Mouse (Mus musculus) heart, embryonic 15.5 days (tissue): ENCODE measurements at regions not wholly inside any gene's neighbourhood (a gene's known extent, or its start where the extent isn't known, plus 50 kb on each side); places are given as distances from the start of the nearest gene placed in this dataset.
A peak's percentile ranks its signal among the peaks of the same experiment; 100 is the strongest.

Experiments used
- ATAC-seq: fragments of 200-750 bp; cut with Nextera tagmentation; replicated peaks from 2 replicates; pipeline ENCODE4 v1.8.0; 2017; ENCODE audit warnings: low read depth, moderate TSS enrichment; ENCODE audit not compliant: insufficient number of reproducible peaks, insufficient read depth, low FRiP score
- H3K27ac ChIP-seq: fragments of 300-500 bp; sonication (generic); 2 replicates; pipeline ENCODE4 v1.5.1; 2015; ENCODE audit warnings: mild to moderate bottlenecking, inconsistent platforms
- H3K27me3 ChIP-seq: fragments of 300-500 bp; sonication (generic); 2 replicates; pipeline ENCODE4 v1.6.1; 2015; ENCODE audit warnings: inconsistent platforms
- H3K36me3 ChIP-seq: fragments of 300-500 bp; sonication (generic); 2 replicates; pipeline ENCODE4 v1.6.1; 2015; ENCODE audit warnings: mild to moderate bottlenecking, inconsistent platforms
- H3K4me1 ChIP-seq: fragments of 300-500 bp; sonication (generic); replicated peaks from 2 replicates; pipeline ENCODE4 v1.6.1; 2015; ENCODE audit warnings: inconsistent platforms
- H3K4me2 ChIP-seq: fragments of 300-500 bp; sonication (generic); 2 replicates; pipeline ENCODE4 v1.6.1; 2015; ENCODE audit warnings: inconsistent platforms, mild to moderate bottlenecking, moderate library complexity
- H3K4me3 ChIP-seq: fragments of 300-500 bp; sonication (generic); 2 replicates; pipeline ENCODE4 v1.5.1; 2015; ENCODE audit warnings: mild to moderate bottlenecking, inconsistent platforms
- H3K9ac ChIP-seq: fragments of 300-500 bp; sonication (generic); 2 replicates; pipeline ENCODE4 v1.6.1; 2015; ENCODE audit warnings: mild to moderate bottlenecking, inconsistent platforms
- H3K9me3 ChIP-seq: fragments of 300-500 bp; sonication (generic); replicated peaks from 2 replicates; pipeline ENCODE4 v1.6.1; 2016; ENCODE audit warnings: inconsistent platforms
- WGBS: fragments of 180-500 bp; shearing (Covaris S2); methylation state at CpG from one replicate; pipeline ENCODE4 v1.1.7; 2015; ENCODE audit warnings: mixed read lengths; 5-methylcytosine and 5-hydroxymethylcytosine counted together

GRCm38 (mm10) chr4:39926021-39926591, 216.8 kb upstream of the Aco1 start:
- Histone ChIP-seq H3K4me3 (no peak overlapping the region), H3K9ac (no peak overlapping the region), H3K4me1 (no peaks in the 10 kb centered on the region), H3K27me3 (no peaks in the 10 kb centered on the region), H3K4me2 (no peak overlapping the region), H3K36me3 (no peaks in the 10 kb centered on the region), H3K27ac (no peak overlapping the region), H3K9me3 (no peaks in the 10 kb centered on the region)
- ATAC-seq: no peak
- WGBS: 71% methylated on average over 3 of the region's 3 CpGs

GRCm38 (mm10) chr4:39926594-39926993, 216.3 kb upstream of the Aco1 start:
- Histone ChIP-seq H3K9me3 (no peaks in the 10 kb centered on the region), H3K36me3 (no peaks in the 10 kb centered on the region), H3K4me3 (no peak overlapping the region), H3K9ac (no peak overlapping the region), H3K4me2 (no peak overlapping the region), H3K27ac (no peak overlapping the region), H3K4me1 (no peaks in the 10 kb centered on the region), H3K27me3 (no peaks in the 10 kb centered on the region)
- WGBS: 89% methylated on average over 7 of the region's 7 CpGs
- no peak for ATAC-seq

GRCm38 (mm10) chr4:39928491-39928890, 214.4 kb upstream of the Aco1 start:
- Histone ChIP-seq H3K27ac (no peak overlapping the region), H3K36me3 (no peaks in the 10 kb centered on the region), H3K27me3 (no peaks in the 10 kb centered on the region), H3K4me1 (no peaks in the 10 kb centered on the region), H3K9me3 (no peaks in the 10 kb centered on the region), H3K4me2 (no peak overlapping the region), H3K9ac (no peak overlapping the region), H3K4me3 (no peak overlapping the region)
- peak; percentile 43; the same call in 1 of the 2 replicates for ATAC-seq
- 36% methylated on average over 2 of the region's 2 CpGs for WGBS

GRCm38 (mm10) chr4:39934025-39934708, 208.7 kb upstream of the Aco1 start:
- H3K27ac ChIP-seq: no peak overlapping the region
- no peak overlapping the region for H3K9ac ChIP-seq
- H3K4me2 ChIP-seq: no peak overlapping the region
- no peak for ATAC-seq
- H3K4me3 ChIP-seq: no peak overlapping the region
- H3K27me3 ChIP-seq: no peaks in the 10 kb centered on the region
- H3K9me3 ChIP-seq: no peaks in the 10 kb centered on the region
- no peaks in the 10 kb centered on the region for H3K4me1 ChIP-seq
- H3K36me3 ChIP-seq: no peaks in the 10 kb centered on the region
- 80% methylated on average over 12 of the region's 12 CpGs for whole genome bisulfite sequencing

GRCm38 (mm10) chr4:39958687-39959086, 184.2 kb upstream of the Aco1 start:
- ATAC-seq: no peak
- Histone ChIP-seq H3K27me3 (no peaks in the 10 kb centered on the region), H3K36me3 (no peaks in the 10 kb centered on the region), H3K27ac (no peak overlapping the region), H3K9me3 (no peaks in the 10 kb centered on the region), H3K4me2 (no peak overlapping the region), H3K4me3 (no peak overlapping the region), H3K9ac (no peak overlapping the region), H3K4me1 (no peaks in the 10 kb centered on the region)
- 85% methylated on average over 3 of the region's 3 CpGs for WGBS

GRCm38 (mm10) chr4:39967938-39968337, 174.9 kb upstream of the Aco1 start:
- Histone ChIP-seq H3K36me3 (no peaks in the 10 kb centered on the region), H3K27ac (no peak overlapping the region), H3K9ac (no peak overlapping the region), H3K4me3 (no peak overlapping the region), H3K9me3 (no peaks in the 10 kb centered on the region), H3K4me1 (no peaks in the 10 kb centered on the region), H3K4me2 (no peak overlapping the region), H3K27me3 (no peaks in the 10 kb centered on the region)
- WGBS: 81% methylated on average over 3 of the region's 3 CpGs
- ATAC-seq: no peak

- ATAC-seq: no peak
- Histone ChIP-seq H3K4me3 (no peak overlapping the region), H3K4me1 (no peaks in the 10 kb centered on the region), H3K9ac (no peak overlapping the region), H3K4me2 (no peak overlapping the region), H3K36me3 (no peaks in the 10 kb centered on the region), H3K9me3 (no peaks in the 10 kb centered on the region), H3K27me3 (no peaks in the 10 kb centered on the region), H3K27ac (no peak overlapping the region)
- WGBS: 60% methylated on average over 6 of the region's 6 CpGs
Observed at GRCm38 (mm10) chr4:39991358-39991757, 151.5 kb upstream of the Aco1 start.

- Histone ChIP-seq H3K4me1 (no peaks in the 10 kb centered on the region), H3K4me2 (no peak overlapping the region), H3K36me3 (no peaks in the 10 kb centered on the region), H3K9me3 (no peaks in the 10 kb centered on the region), H3K27me3 (no peaks in the 10 kb centered on the region), H3K4me3 (no peak overlapping the region), H3K9ac (no peak overlapping the region), H3K27ac (no peak overlapping the region)
- 78% methylated on average over 2 of the region's 2 CpGs for WGBS
- ATAC-seq: no peak
Observed at GRCm38 (mm10) chr4:39991851-39992250, 151.0 kb upstream of the Aco1 start.

GRCm38 (mm10) chr4:39998771-39999422, 144.0 kb upstream of the Aco1 start:
- H3K27me3 ChIP-seq: no peaks in the 10 kb centered on the region
- no peak overlapping the region for H3K4me2 ChIP-seq
- H3K4me3 ChIP-seq: no peak overlapping the region
- 63% methylated on average over 5 of the region's 5 CpGs for WGBS
- no peaks in the 10 kb centered on the region for H3K4me1 ChIP-seq
- H3K36me3 ChIP-seq: no peaks in the 10 kb centered on the region
- no peaks in the 10 kb centered on the region for H3K9me3 ChIP-seq
- no peak overlapping the region for H3K27ac ChIP-seq
- ATAC-seq: no peak
- no peak overlapping the region for H3K9ac ChIP-seq

GRCm38 (mm10) chr4:40014666-40015065, 128.2 kb upstream of the Aco1 start:
- H3K4me1 ChIP-seq: no peaks in the 10 kb centered on the region; the same call in 1 of the 2 replicates
- no peaks in the 10 kb centered on the region for H3K36me3 ChIP-seq
- no peaks in the 10 kb centered on the region for H3K9me3 ChIP-seq
- H3K27me3 ChIP-seq: no peaks in the 10 kb centered on the region
- no peak overlapping the region for H3K4me2 ChIP-seq
- H3K9ac ChIP-seq: no peak overlapping the region
- no peak for ATAC-seq
- H3K4me3 ChIP-seq: no peak overlapping the region
- 56% methylated on average over 7 of the region's 7 CpGs for WGBS
- no peak overlapping the region for H3K27ac ChIP-seq

- Histone ChIP-seq H3K4me3 (no peak overlapping the region), H3K4me1 (no peaks in the 10 kb centered on the region; the same call in 1 of the 2 replicates), H3K27me3 (no peaks in the 10 kb centered on the region), H3K27ac (no peak overlapping the region), H3K9me3 (no peaks in the 10 kb centered on the region), H3K9ac (no peak overlapping the region), H3K4me2 (peak overlapping the region; percentile 36), H3K36me3 (no peaks in the 10 kb centered on the region)
- ATAC-seq: no peak
- 45% methylated on average over 15 of the region's 15 CpGs for WGBS
Observed at GRCm38 (mm10) chr4:40016856-40017255, 126.0 kb upstream of the Aco1 start.

GRCm38 (mm10) chr4:40018208-40018607, 124.7 kb upstream of the Aco1 start:
- Histone ChIP-seq H3K9ac (no peak overlapping the region), H3K27me3 (no peaks in the 10 kb centered on the region), H3K27ac (no peak overlapping the region), H3K4me2 (no peak overlapping the region), H3K9me3 (no peaks in the 10 kb centered on the region), H3K4me1 (no peaks in the 10 kb centered on the region; the same call in 1 of the 2 replicates), H3K4me3 (no peak overlapping the region), H3K36me3 (no peaks in the 10 kb centered on the region)
- 67% methylated on average over 4 of the region's 4 CpGs for WGBS
- ATAC-seq: no peak
